Mouse (Mus musculus) ES-E14 (cell line): ENCODE measurements around the gene Ubl4b. TPM values are rescaled to one million over a fixed set of nuclear protein-coding genes. Genes with fewer than 3 reads are reported as not detected.

ENCODE experiments used
- DNase-seq: peaks from one replicate; pipeline ENCODE4 v3.0.0-alpha.2; 2013; ENCODE audit warnings: low read depth, low spot score
- H3K27ac ChIP-seq: 2 replicates; pipeline ENCODE4 v1.5.1; 2012; ENCODE audit warnings: low read depth, mild to moderate bottlenecking, low read length, moderate library complexity, mixed read lengths; ENCODE audit not compliant: poor library complexity, insufficient read depth, severe bottlenecking
- H3K36me3 ChIP-seq: 2 replicates; pipeline ENCODE4 v1.6.1; 2012; ENCODE audit warnings: mild to moderate bottlenecking, low read length, moderate library complexity, mixed read lengths; ENCODE audit not compliant: control insufficient read depth, poor library complexity, insufficient read depth, severe bottlenecking
- H3K4me1 ChIP-seq, 2 experiments: fragments of 150-350 bp in 1 of 2; sonication (generic) in 1 of 2; 2 replicates each; pipeline ENCODE4 v1.6.1; 2012; ENCODE audit warnings: low read length in 2 of 2, mild to moderate bottlenecking in 1 of 2, mixed read lengths in 1 of 2; ENCODE audit not compliant: control insufficient read depth in 2 of 2, insufficient read depth in 2 of 2, poor library complexity in 1 of 2
- H3K4me3 ChIP-seq, 2 experiments: fragments of 150-350 bp in 1 of 2; sonication (generic) in 1 of 2; 2 replicates each; pipeline ENCODE4 v1.5.1; 2012; ENCODE audit warnings: low read length in 2 of 2, low read depth in 1 of 2, mild to moderate bottlenecking in 1 of 2, mixed read lengths in 1 of 2; ENCODE audit not compliant: insufficient read depth in 1 of 2, poor library complexity in 1 of 2, severe bottlenecking in 1 of 2
- H3K9ac ChIP-seq: 2 replicates; pipeline ENCODE4 v1.6.1; 2012; ENCODE audit warnings: low read depth, mild to moderate bottlenecking, low read length, mixed read lengths; ENCODE audit not compliant: poor library complexity, insufficient read depth, severe bottlenecking
- H3K9me3 ChIP-seq: fragments of 150-350 bp; sonication (generic); 2 replicates; pipeline ENCODE4 v1.6.1; 2012; ENCODE audit warnings: low read depth, mild to moderate bottlenecking, low read length; ENCODE audit not compliant: control insufficient read depth, insufficient read depth
- CHD2 ChIP-seq: IDR thresholded peaks from 2 replicates; pipeline ENCODE4 v1.6.1; 2014; ENCODE audit warnings: mild to moderate bottlenecking, low read depth, low read length, inconsistent platforms
- HCFC1 ChIP-seq: IDR thresholded peaks from 2 replicates; pipeline ENCODE4 v1.6.1; 2012; ENCODE audit warnings: low read length, inconsistent platforms, borderline replicate concordance; ENCODE audit not compliant: insufficient read depth
- MAFK ChIP-seq: IDR thresholded peaks from 2 replicates; pipeline ENCODE4 v1.6.1; 2014; ENCODE audit warnings: mild to moderate bottlenecking, low read depth, low read length, inconsistent platforms; ENCODE audit not compliant: insufficient read depth
- ZC3H11A ChIP-seq: IDR thresholded peaks from 2 replicates; pipeline ENCODE4 v1.6.1; 2012; ENCODE audit warnings: low read depth, mild to moderate bottlenecking, inconsistent platforms, low read length, borderline replicate concordance
- ZNF384 ChIP-seq: IDR thresholded peaks from 2 replicates; pipeline ENCODE4 v1.6.1; 2012; ENCODE audit warnings: low read depth, low read length, inconsistent platforms
- in situ Hi-C, 2 experiments: fragments of 600-800 bp; cut with MboI; formaldehyde crosslinking; loops; one replicate each; pipeline ENCODE4 v1.15.1; 2025; ENCODE audit warnings: low sequenced_read_pairs in 2 of 2, inconsistent platforms in 1 of 2; ENCODE audit not compliant: unreplicated experiment in 2 of 2
- total RNA-seq: library from RNA; depleted of rRNA; stranded (reverse); fragments of 300-350 nt; gene quantifications from 2 replicates; pipeline ENCODE4 v1.2.3, GENCODE M21; 2012

Gene Ubl4b
- total RNA-seq, 1 experiment = not detected

GRCm38 (mm10) chr3:107577810-107578390 lies 23.0 kb upstream of the Ubl4b start:
- Histone ChIP-seq H3K36me3 (no peaks in the 10 kb centered on the region), H3K9ac (no peak overlapping the region), H3K27ac (no peak overlapping the region), H3K4me1 (no peaks in the 10 kb centered on the region), H3K4me3 (no peak overlapping the region), H3K9me3 (no peaks in the 10 kb centered on the region)
- DNase-seq = no peak
- in situ Hi-C loops = loop anchor here in 1 of 2 experiments (10.0 kb wide), 1 partner anchor 343 kb away; the partner anchor contains the start of genes A630076J17Rik and Prok1
- no peak for TF ChIP-seq ZC3H11A
- TF ChIP-seq MAFK = no peak
- no peak for TF ChIP-seq CHD2
- TF ChIP-seq HCFC1 = no peak
- TF ChIP-seq ZNF384 = no peak

GRCm38 (mm10) chr3:107576807-107577206 lies 21.9 kb upstream of the Ubl4b start:
- Histone ChIP-seq H3K9me3 (no peaks in the 10 kb centered on the region), H3K4me1 (no peaks in the 10 kb centered on the region), H3K4me3 (no peak overlapping the region), H3K9ac (no peak overlapping the region), H3K36me3 (no peaks in the 10 kb centered on the region), H3K27ac (no peak overlapping the region)
- DNase-seq = no peak
- in situ Hi-C loops = loop anchor here in 1 of 2 experiments (10.0 kb wide), 1 partner anchor 342 kb away; the partner anchor contains the start of genes A630076J17Rik and Prok1
- TF ChIP-seq HCFC1 = no peak
- no peak for TF ChIP-seq MAFK
- no peak for TF ChIP-seq CHD2
- TF ChIP-seq ZC3H11A = no peak

- TF ChIP-seq HCFC1 (no peak), ZC3H11A (no peak), ZNF384 (no peak), MAFK (no peak), CHD2 (no peak)
- Histone ChIP-seq H3K36me3 (no peaks in the 10 kb centered on the region), H3K9ac (no peak overlapping the region), H3K4me1 (no peaks in the 10 kb centered on the region), H3K4me3 (no peak overlapping the region), H3K9me3 (no peaks in the 10 kb centered on the region), H3K27ac (no peak overlapping the region)
- in situ Hi-C loops = loop anchor here in 1 of 2 experiments (10.0 kb wide), 1 partner anchor 336 kb away; the partner anchor contains the start of genes A630076J17Rik and Prok1
- no peak for DNase-seq
These were observed 16.3 kb upstream of the Ubl4b start for GRCm38 (mm10) chr3:107571205-107571604.

GRCm38 (mm10) chr3:107568721-107569120 lies 13.8 kb upstream of the Ubl4b start:
- no peak overlapping the region for H3K4me3 ChIP-seq
- no peak for DNase-seq
- H3K27ac ChIP-seq = no peak overlapping the region
- H3K4me1 ChIP-seq = no peaks in the 10 kb centered on the region
- in situ Hi-C loops = no loop called here
- H3K9me3 ChIP-seq = no peaks in the 10 kb centered on the region
- H3K36me3 ChIP-seq = no peaks in the 10 kb centered on the region
- TF ChIP-seq ZC3H11A (no peak), ZNF384 (no peak)
- H3K9ac ChIP-seq = no peak overlapping the region

GRCm38 (mm10) chr3:107567766-107568165 lies 12.9 kb upstream of the Ubl4b start:
- H3K27ac ChIP-seq = no peak overlapping the region
- no peak overlapping the region for H3K9ac ChIP-seq
- no peak for DNase-seq
- TF ChIP-seq ZNF384 (no peak), HCFC1 (no peak), ZC3H11A (no peak), MAFK (no peak), CHD2 (no peak)
- H3K4me3 ChIP-seq = no peak overlapping the region
- in situ Hi-C loops = no loop called here
- H3K36me3 ChIP-seq = no peaks in the 10 kb centered on the region
- no peaks in the 10 kb centered on the region for H3K9me3 ChIP-seq
- H3K4me1 ChIP-seq = no peaks in the 10 kb centered on the region
